Mouse (Mus musculus) forebrain, embryonic 13.5 days (tissue): ENCODE results near the gene Wnt7a. TPM values are rescaled to one million over a fixed set of nuclear protein-coding genes. Genes with fewer than 3 reads are reported as not detected.

Experiments used
- ATAC-seq: fragments of 200-750 bp; cut with Nextera tagmentation; 2 replicates; pipeline ENCODE4 v1.8.0; 2017
- H3K27ac ChIP-seq: fragments of 300-500 bp; sonication (generic); 2 replicates; pipeline ENCODE4 v1.5.1; 2015; ENCODE audit warnings: inconsistent platforms, mild to moderate bottlenecking, moderate library complexity
- H3K27me3 ChIP-seq: fragments of 300-500 bp; sonication (generic); 2 replicates; pipeline ENCODE4 v1.6.1; 2015; ENCODE audit warnings: mild to moderate bottlenecking, inconsistent platforms
- H3K36me3 ChIP-seq: fragments of 300-500 bp; sonication (generic); 2 replicates; pipeline ENCODE4 v1.6.1; 2015; ENCODE audit warnings: mild to moderate bottlenecking, inconsistent platforms; ENCODE audit not compliant: poor library complexity, severe bottlenecking
- H3K4me1 ChIP-seq: fragments of 300-500 bp; sonication (generic); 2 replicates; pipeline ENCODE4 v1.6.1; 2015; ENCODE audit warnings: inconsistent platforms
- H3K4me2 ChIP-seq: fragments of 300-500 bp; sonication (generic); 2 replicates; pipeline ENCODE4 v1.6.1; 2015; ENCODE audit warnings: inconsistent platforms, mild to moderate bottlenecking, moderate library complexity
- H3K4me3 ChIP-seq: fragments of 300-500 bp; sonication (generic); 2 replicates; pipeline ENCODE4 v1.5.1; 2015; ENCODE audit warnings: mild to moderate bottlenecking, inconsistent platforms
- H3K9ac ChIP-seq: fragments of 300-500 bp; sonication (generic); 2 replicates; pipeline ENCODE4 v1.6.1; 2015; ENCODE audit warnings: mild to moderate bottlenecking, inconsistent platforms
- H3K9me3 ChIP-seq: fragments of 300-500 bp; sonication (generic); replicated peaks from 2 replicates; pipeline ENCODE4 v1.6.1; 2016; ENCODE audit warnings: inconsistent platforms
- WGBS: fragments of 180-500 bp; shearing (Covaris S2); methylation state at CpG from one replicate; pipeline ENCODE4 v1.1.7; 2015; 5-methylcytosine and 5-hydroxymethylcytosine counted together
- polyA plus RNA-seq: library from polyadenylated mRNA; unstranded; fragments of >200 nt; fragmentation: Nextera tagmentation; extraction: Ambion mirVana; gene quantifications from 2 replicates; pipeline ENCODE4 v1.2.1, GENCODE M21; 2015

Gene Wnt7a
- 21.9 and 22.8 TPM in 2 replicates for polyA plus RNA-seq

GRCm38 (mm10) chr6:91410961-91411368 lies at the start of gene Wnt7a:
TSS of gene Wnt7a (minus strand) at chr6:91411363.
- WGBS: under 1% methylated on average over 51 of the region's 51 CpGs
- H3K27me3 ChIP-seq: peaks cover 32% of the 10 kb centered on the region
- peak; percentile 72 for ATAC-seq

GRCm38 (mm10) chr6:91459471-91459870 lies 48.3 kb upstream of the Wnt7a start:
- ATAC-seq: no peak
- Histone ChIP-seq H3K9ac (no peak overlapping the region), H3K4me3 (no peak overlapping the region), H3K4me2 (no peak overlapping the region), H3K36me3 (peaks cover 20% of the 10 kb centered on the region), H3K9me3 (no peaks in the 10 kb centered on the region), H3K27ac (no peak overlapping the region), H3K4me1 (no peaks in the 10 kb centered on the region), H3K27me3 (no peaks in the 10 kb centered on the region)
- 87% methylated on average over 1 of the region's 1 CpGs for WGBS

More at GRCm38 (mm10) chr6:91410961-91411368, at the start of gene Wnt7a:
- Histone ChIP-seq H3K4me1 (peaks cover 34% of the 10 kb centered on the region), H3K4me2 (peak within 1 kb of the TSS; percentile 93), H3K9me3 (no peaks in the 10 kb centered on the region), H3K4me3 (peak within 1 kb of the TSS; percentile 79), H3K9ac (peak within 1 kb of the TSS; percentile 91), H3K27ac (peak within 1 kb of the TSS; percentile 85), H3K36me3 (peaks cover 27% of the 10 kb centered on the region)

GRCm38 (mm10) chr6:91454546-91454945 lies 43.4 kb upstream of the Wnt7a start:
- Histone ChIP-seq H3K9ac (no peak overlapping the region), H3K27me3 (no peaks in the 10 kb centered on the region), H3K4me2 (no peak overlapping the region), H3K27ac (no peak overlapping the region), H3K4me3 (no peak overlapping the region), H3K9me3 (no peaks in the 10 kb centered on the region), H3K4me1 (no peaks in the 10 kb centered on the region), H3K36me3 (no peaks in the 10 kb centered on the region)
- ATAC-seq: no peak
- WGBS: 74% methylated on average over 5 of the region's 5 CpGs

- peaks cover 7% of the 10 kb centered on the region; the same call in 1 of the 2 replicates for H3K27me3 ChIP-seq
- no peak overlapping the region for H3K9ac ChIP-seq
- H3K27ac ChIP-seq: no peak overlapping the region
- H3K4me2 ChIP-seq: no peak overlapping the region
- H3K4me1 ChIP-seq: no peaks in the 10 kb centered on the region
- no peak overlapping the region for H3K4me3 ChIP-seq
- H3K9me3 ChIP-seq: no peaks in the 10 kb centered on the region
- no peaks in the 10 kb centered on the region for H3K36me3 ChIP-seq
- ATAC-seq: no peak
- WGBS: 66% methylated on average over 1 of the region's 1 CpGs
These were observed 40.9 kb upstream of the Wnt7a start for GRCm38 (mm10) chr6:91452056-91452455.

GRCm38 (mm10) chr6:91449472-91450225 lies 38.5 kb upstream of the Wnt7a start:
- H3K27ac ChIP-seq: no peak overlapping the region
- no peak overlapping the region for H3K4me3 ChIP-seq
- ATAC-seq: no peak
- 54% methylated on average over 3 of the region's 3 CpGs for WGBS
- H3K36me3 ChIP-seq: no peaks in the 10 kb centered on the region
- no peak overlapping the region for H3K4me2 ChIP-seq
- H3K4me1 ChIP-seq: no peaks in the 10 kb centered on the region
- H3K27me3 ChIP-seq: peaks cover 7% of the 10 kb centered on the region; the same call in 1 of the 2 replicates
- H3K9ac ChIP-seq: no peak overlapping the region
- H3K9me3 ChIP-seq: no peaks in the 10 kb centered on the region

- 76% methylated on average over 3 of the region's 3 CpGs for WGBS
These were observed 34.2 kb upstream of the Wnt7a start for GRCm38 (mm10) chr6:91445316-91445715.

GRCm38 (mm10) chr6:91441145-91441662 lies 30.0 kb upstream of the Wnt7a start:
- peaks cover 20% of the 10 kb centered on the region for H3K27me3 ChIP-seq
- WGBS: 4% methylated on average over 19 of the region's 19 CpGs
- peak overlapping the region; percentile 32; the same call in 1 of the 2 replicates for H3K27ac ChIP-seq
- H3K9me3 ChIP-seq: no peaks in the 10 kb centered on the region
- H3K9ac ChIP-seq: peak overlapping the region; percentile 71
- H3K4me1 ChIP-seq: peaks cover 8% of the 10 kb centered on the region
- ATAC-seq: peak; percentile 58
- peak overlapping the region; percentile 58 for H3K4me3 ChIP-seq
- H3K36me3 ChIP-seq: no peaks in the 10 kb centered on the region
- H3K4me2 ChIP-seq: peak overlapping the region; percentile 83

More at GRCm38 (mm10) chr6:91445316-91445715, 34.2 kb upstream of the Wnt7a start:
- H3K4me3 ChIP-seq: no peak overlapping the region
- peaks cover 7% of the 10 kb centered on the region; the same call in 1 of the 2 replicates for H3K27me3 ChIP-seq
- peaks cover 7% of the 10 kb centered on the region for H3K4me1 ChIP-seq
- H3K9ac ChIP-seq: no peak overlapping the region
- H3K27ac ChIP-seq: no peak overlapping the region
- no peaks in the 10 kb centered on the region for H3K36me3 ChIP-seq
- no peak for ATAC-seq
- no peaks in the 10 kb centered on the region for H3K9me3 ChIP-seq
- no peak overlapping the region for H3K4me2 ChIP-seq

GRCm38 (mm10) chr6:91440474-91441144 lies 29.4 kb upstream of the Wnt7a start:
- Histone ChIP-seq H3K4me2 (peak overlapping the region; percentile 83), H3K4me3 (peak overlapping the region; percentile 58), H3K9me3 (no peaks in the 10 kb centered on the region), H3K4me1 (peaks cover 8% of the 10 kb centered on the region), H3K36me3 (no peaks in the 10 kb centered on the region), H3K9ac (peak overlapping the region; percentile 71), H3K27ac (peak overlapping the region; percentile 32; the same call in 1 of the 2 replicates), H3K27me3 (peaks cover 26% of the 10 kb centered on the region)
- ATAC-seq: peak; percentile 97
- WGBS: 2% methylated on average over 30 of the region's 30 CpGs

GRCm38 (mm10) chr6:91424151-91424550 lies 13.0 kb upstream of the Wnt7a start:
- Histone ChIP-seq H3K4me2 (no peak overlapping the region), H3K9me3 (no peaks in the 10 kb centered on the region), H3K4me1 (no peaks in the 10 kb centered on the region), H3K9ac (no peak overlapping the region), H3K36me3 (no peaks in the 10 kb centered on the region), H3K27ac (no peak overlapping the region), H3K4me3 (no peak overlapping the region), H3K27me3 (peaks cover 15% of the 10 kb centered on the region)
- WGBS: 49% methylated on average over 4 of the region's 4 CpGs
- ATAC-seq: no peak

GRCm38 (mm10) chr6:91421629-91422028 lies 10.5 kb upstream of the Wnt7a start:
- 75% methylated on average over 4 of the region's 4 CpGs for WGBS
- no peak overlapping the region for H3K4me2 ChIP-seq
- no peak overlapping the region for H3K4me3 ChIP-seq
- H3K9ac ChIP-seq: no peak overlapping the region
- no peaks in the 10 kb centered on the region for H3K4me1 ChIP-seq
- H3K27me3 ChIP-seq: peaks cover 24% of the 10 kb centered on the region
- no peaks in the 10 kb centered on the region for H3K36me3 ChIP-seq
- no peak overlapping the region for H3K27ac ChIP-seq
- ATAC-seq: no peak
- H3K9me3 ChIP-seq: no peaks in the 10 kb centered on the region

- no peak overlapping the region for H3K9ac ChIP-seq
- no peak overlapping the region for H3K4me3 ChIP-seq
- H3K9me3 ChIP-seq: no peaks in the 10 kb centered on the region
- 80% methylated on average over 5 of the region's 5 CpGs for WGBS
- H3K27ac ChIP-seq: no peak overlapping the region
- no peak for ATAC-seq
- H3K27me3 ChIP-seq: peaks cover 57% of the 10 kb centered on the region
- H3K4me1 ChIP-seq: no peaks in the 10 kb centered on the region
- no peak overlapping the region for H3K4me2 ChIP-seq
- no peaks in the 10 kb centered on the region for H3K36me3 ChIP-seq
These were observed 6.2 kb upstream of the Wnt7a start for GRCm38 (mm10) chr6:91417291-91417845.

GRCm38 (mm10) chr6:91416146-91416545 lies 5.0 kb upstream of the Wnt7a start:
- no peak overlapping the region for H3K4me2 ChIP-seq
- no peak overlapping the region for H3K4me3 ChIP-seq
- H3K27ac ChIP-seq: no peak overlapping the region
- no peak for ATAC-seq
- 82% methylated on average over 4 of the region's 4 CpGs for WGBS
- peaks cover 52% of the 10 kb centered on the region for H3K27me3 ChIP-seq
- H3K36me3 ChIP-seq: no peaks in the 10 kb centered on the region
- H3K9me3 ChIP-seq: no peaks in the 10 kb centered on the region
- H3K4me1 ChIP-seq: peaks cover 5% of the 10 kb centered on the region
- no peak overlapping the region for H3K9ac ChIP-seq
